Mouse (Mus musculus): ENCODE results near the gene Akap7. TPM values are rescaled to one million over a fixed set of nuclear protein-coding genes. Genes with fewer than 3 reads are reported as not detected.
A peak's percentile ranks its signal among the peaks of the same experiment; 100 is the strongest.

Akap7 gene
- total RNA-seq, 2 experiments from 2014 or later = 68.4 to 70.1 TPM

DNA sequence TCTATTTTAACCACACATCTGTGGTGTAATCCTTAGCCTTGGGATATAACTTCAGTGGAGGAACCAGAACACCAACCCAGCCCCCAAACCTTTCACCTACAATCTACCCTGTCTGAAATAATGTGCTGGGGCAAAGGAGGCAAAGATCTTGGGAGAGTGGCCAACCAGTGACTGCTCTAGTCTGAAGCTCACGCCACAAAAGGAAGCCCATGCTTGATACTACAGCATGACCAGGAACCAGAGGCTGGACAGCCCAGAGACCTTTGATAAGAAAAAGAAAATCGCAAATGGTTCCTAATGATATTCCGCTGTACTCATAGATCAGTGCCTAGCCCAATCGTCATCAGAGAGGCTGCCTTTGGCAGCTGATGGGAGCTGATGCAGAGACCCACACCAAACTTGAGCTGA is 9.4 kb downstream of the Akap7 start:
- no peak for DNase-seq (ENCODE audit: low spot score in 2 of 2)

DNA sequence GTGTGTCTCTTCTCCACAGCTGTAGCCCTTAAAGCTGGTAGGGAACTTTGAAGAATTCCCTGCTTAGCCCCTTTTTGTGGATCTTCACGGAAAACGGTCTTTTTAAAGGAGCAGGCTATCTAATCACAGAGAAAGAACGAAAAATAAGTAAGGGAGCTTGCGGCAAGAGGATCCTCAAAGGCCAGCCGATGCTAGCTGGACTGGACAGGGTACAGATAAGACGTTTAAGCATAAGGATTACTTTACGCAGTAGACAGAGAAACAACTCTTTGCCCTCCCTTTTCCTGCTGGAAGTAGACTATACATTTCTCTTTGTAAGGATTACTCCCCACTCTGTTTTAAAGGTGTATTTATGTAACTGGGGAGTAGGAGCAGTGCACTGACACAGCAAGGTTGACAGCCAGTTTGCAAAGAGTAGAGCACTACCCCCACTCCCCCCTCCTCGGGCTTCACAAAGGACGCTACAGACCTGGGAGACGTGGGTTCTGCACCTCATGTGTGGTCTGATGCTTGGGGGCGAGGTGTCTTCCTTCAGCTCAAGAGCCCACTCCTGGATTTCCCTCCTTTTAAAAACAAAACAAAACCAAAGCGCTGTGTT is 9.9 kb downstream of the Akap7 start:
- peak in 1 of 2 experiments; percentile 18 for DNase-seq (ENCODE audit: low spot score in 2 of 2)

DNA sequence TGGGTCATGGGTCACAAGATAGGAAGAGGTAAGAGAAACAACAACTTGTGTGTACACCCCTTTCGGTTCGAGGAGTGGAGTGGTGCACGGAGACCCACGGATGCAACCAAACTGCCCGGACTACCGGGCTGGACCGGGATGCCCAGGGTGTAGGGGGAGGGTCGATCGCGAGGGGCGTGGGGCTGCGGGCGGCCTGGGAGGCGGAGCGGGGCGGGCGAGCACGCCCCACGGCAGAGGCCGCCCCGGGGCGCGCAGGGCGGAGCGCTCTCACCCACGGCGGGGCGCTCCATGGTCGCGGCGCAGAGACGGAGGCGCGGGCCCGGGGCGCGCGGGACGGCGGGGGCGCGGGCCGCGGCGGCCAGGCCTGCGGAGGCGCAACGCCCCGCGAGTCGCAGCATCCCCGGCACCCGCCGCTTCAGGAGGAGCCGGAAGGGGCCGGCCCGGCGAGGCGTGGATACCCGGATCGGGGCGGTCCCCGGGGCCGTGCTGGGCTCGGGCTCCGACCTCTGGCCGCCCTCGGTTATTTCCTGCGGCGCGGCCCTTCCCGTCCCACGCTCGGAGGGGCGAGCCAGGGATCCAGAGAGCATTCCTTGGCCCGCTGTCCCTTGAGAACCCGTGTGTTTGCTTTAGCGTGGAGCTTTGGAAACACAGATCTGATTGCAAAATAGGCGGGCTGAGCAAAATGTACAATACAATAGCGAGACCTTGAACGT is 10.9 kb downstream of the Akap7 start:
- DNase-seq (ENCODE audit: low spot score in 2 of 2) = peak; percentile 74 to 88

DNA sequence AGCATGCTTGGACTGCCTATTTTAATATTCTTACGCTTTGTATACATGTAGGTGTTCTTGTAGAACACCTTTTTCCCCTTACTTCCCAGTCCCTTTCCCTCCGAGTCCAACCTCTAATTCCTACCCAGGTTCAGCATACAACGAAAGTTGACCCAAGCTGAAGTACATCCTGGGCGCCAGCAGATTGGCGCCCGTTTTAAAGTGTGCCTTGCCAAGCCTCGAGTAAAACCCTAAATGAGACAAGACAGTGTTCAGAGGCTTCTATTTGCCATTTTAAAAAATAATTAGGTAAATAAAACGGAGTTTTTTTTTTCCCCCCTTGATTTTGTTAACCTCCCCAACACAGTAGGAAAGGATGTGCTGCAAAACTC is 11.4 kb downstream of the Akap7 start:
- no peak for DNase-seq (ENCODE audit: low spot score in 2 of 2)

DNA sequence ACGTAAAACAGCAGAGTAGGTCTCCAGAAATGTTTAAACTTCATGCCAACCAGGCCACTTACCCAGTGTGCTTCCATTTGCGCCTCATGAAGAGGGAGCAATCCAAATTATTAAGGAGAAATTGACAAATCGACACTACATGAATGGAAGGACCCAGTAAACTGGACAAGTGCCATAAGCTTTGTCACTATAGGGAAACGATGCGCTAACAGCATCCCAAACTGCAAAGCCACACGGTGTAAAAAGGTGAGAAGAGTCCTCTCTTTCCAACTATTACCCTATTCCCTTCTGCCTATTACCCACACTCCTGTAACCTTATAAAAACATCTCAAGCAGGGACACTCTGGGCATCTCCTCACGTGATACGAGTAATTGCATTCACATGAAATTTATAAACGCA is 11.8 kb downstream of the Akap7 start:
- DNase-seq (ENCODE audit: low spot score in 2 of 2) = no peak

DNA sequence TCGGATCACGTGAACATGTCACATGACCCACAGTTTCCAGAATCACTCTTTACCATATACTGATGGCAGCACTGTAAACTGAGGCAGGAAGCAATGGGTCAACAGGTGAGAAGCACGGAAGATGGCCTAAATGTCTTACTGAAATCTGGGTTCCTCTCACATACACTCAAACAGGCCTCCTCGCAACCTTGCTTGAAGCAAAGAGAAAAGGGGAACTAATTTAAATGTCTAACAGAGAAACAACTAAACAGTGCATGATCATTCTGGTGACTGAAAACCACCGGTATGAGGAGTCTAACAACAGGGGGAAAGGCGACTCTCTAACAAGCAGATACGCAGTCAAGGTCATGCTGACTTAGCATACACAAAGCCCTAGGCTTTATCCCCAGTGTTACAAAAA is 12.7 kb downstream of the Akap7 start:
- DNase-seq (ENCODE audit: low spot score in 2 of 2) = no peak

DNA sequence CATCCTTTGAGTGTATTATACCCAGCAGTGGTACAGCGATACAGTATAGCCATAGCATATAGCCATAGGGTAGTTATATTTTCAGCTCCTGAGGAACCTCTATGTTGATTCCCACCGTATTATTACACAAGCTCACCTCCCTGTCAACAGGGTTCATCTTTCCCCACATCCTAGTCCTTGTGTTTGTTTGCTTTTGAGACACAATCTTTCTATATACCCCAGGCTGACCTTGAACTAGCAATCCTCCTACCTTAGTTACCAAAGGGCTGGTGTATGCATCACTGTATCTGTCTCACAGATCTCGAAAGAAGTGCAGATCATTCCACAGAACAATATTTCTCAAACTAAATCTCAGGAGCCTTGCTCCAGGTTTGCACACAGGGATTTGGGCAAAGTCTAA is 13.9 kb downstream of the Akap7 start:
- DNase-seq (ENCODE audit: low spot score in 2 of 2) = no peak

DNA sequence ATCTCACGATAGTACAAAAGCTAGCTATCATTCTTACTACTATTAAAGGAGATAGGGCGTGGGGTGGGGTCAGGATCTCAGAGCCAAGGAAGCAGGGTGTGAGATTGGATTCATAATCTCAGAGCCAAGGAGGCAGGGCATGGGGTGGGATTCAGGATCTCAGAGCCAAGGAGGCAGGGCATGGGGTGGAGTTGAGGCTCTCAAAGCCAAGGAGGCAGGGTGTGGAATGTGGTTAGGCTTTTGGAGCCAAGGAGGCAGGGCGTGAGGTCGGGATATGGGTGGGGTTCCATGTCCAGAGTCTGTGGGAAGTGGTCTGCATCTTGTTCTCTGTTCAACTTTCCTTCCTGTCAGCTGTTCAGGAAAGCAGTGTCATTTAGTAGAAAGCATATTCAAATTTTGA is 16.6 kb downstream of the Akap7 start:
- no peak for DNase-seq (ENCODE audit: low spot score in 2 of 2)

DNA sequence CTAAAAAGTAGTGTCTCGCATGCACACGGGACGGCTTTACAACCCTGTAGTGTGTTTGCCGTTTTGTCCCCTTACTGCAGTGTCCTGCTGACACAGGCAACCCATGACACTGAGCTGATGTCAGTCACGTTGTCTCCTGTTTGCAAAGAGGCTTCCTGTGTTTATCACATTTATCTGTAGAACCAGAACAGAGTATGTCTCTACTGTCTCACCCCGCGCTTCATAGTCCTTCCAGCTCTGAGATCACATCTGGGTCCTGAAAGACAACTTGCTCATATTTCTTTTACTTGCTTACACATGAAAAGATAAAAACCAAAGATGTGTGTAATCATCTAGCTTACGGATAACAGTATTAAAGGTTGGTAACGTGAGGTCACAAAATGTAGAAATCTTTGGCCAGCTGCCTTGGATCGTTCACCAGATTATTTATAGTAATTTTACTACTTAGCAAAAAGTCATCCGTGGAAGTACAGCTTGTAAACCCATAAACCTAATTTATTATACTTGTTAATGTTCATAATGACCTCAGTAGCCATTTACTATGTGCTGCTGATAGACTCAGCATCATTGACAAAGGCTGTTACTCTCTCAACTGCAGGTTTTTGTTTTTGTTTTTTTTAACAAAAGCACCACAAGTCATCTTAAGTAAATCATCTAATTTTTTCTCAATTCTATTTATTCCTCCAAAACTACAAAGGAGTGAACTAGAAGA is 22.4 kb downstream of the Akap7 start:
- no peak for DNase-seq (ENCODE audit: low spot score in 2 of 2)

DNA sequence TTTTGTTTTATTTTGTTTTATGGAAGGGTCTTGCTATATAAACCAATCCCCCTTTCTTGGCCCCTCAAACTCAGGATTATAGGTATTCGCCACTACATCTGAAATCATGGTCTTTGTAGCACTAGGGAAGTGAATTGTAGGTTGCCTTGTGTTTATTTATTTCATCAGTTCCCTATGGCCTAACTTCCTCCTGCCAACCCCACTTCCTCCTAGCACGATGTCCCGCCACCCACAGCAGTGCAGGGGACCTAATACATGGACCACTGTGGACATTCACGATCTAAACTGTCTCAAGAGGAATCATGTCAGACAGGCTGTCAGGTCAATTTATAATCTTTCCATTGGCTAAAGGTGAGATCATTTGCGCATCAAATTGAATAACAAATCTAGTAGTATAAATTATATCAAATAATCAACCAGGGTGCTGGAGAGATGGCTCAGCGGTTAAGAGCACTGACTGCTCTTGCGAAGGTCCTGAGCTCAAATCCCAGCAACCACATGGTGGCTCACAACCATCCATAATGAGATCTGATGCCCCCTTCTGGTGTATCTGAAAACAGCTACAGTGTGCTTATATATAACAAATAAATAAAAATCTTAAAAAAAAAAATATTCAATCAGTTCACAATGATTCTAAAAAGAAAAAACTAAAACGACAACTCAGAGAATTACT is 23.1 kb downstream of the Akap7 start:
- no peak for DNase-seq (ENCODE audit: low spot score in 2 of 2)

DNA sequence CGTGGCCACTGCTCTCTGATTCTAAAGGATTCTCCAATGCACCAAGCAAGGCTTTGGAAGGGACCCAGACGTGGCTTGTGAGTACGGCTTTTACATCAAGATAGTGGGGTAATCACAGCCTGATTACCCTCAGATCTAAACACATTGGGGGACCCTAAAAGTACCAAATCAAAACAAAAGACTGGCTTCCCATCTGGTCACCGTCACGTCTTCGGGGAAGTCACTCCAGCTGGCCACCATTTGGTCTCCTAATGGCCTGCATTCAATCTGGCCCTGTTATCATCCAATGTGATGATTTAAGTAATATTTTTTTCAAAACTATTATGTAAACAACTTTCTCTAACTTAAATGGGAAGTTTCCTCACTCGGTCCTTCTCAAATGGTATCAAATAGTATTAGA is 24.3 kb downstream of the Akap7 start:
- DNase-seq (ENCODE audit: low spot score in 2 of 2) = no peak

DNA sequence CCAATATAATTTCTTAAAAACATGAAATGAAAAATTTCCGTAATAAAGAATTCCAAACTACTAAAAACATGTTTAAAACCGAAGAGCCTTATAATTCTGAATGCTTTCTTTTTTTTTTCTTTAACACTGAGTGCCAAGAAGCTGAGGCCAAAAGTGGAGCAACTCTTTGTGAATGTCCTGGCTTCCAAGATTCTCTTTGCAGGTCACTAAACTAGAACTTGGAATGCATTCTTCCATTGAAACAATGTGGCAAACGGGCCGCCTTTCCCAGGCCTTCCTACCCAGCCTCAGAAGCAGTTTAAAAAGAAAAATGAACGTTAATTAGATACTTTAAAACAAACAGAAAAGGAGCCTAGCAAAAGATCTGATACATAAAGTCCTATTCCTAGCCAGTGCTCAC is 27.5 kb downstream of the Akap7 start:
- no peak for DNase-seq (ENCODE audit: low spot score in 2 of 2)

DNA sequence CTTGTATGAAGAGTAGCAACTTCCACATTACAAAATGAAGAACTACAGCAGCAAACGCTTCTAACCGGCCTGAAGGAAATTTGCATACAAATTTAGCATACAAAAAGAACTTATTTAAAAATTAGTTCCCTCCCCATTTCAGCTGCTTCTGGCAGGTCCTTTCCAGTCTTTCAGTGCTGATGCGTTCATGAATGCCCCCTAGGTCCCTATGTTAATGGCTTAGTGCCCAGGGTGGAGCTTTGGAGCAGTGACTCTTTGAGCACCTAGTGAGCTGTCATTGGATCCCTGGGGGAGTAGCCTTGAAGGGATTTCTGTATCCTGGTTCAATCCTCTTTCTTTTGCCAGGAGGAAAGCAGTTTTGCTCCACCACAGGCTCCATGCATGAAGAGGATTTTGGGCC is 28.3 kb downstream of the Akap7 start:
- DNase-seq (ENCODE audit: low spot score in 2 of 2) = no peak

DNA sequence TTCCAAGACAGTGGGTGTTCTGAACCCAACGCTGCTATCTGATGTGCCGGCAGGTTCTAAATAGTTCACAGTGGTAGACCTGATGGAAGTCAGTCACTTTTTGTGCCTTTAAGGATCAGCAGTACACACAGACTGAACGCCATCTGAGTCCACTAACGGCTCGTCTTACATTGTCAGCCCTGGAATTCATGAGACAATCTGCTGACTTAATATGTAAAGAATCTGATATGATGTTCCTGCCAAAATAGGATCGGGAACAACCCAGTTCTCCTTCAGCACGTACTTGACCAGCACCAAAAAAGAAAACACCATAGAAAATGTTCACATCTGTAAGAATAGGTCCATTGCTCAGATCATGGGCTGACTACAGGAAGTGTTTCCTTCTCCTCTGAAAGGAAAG is 32.2 kb downstream of the Akap7 start:
- no peak for DNase-seq (ENCODE audit: low spot score in 2 of 2)

DNA sequence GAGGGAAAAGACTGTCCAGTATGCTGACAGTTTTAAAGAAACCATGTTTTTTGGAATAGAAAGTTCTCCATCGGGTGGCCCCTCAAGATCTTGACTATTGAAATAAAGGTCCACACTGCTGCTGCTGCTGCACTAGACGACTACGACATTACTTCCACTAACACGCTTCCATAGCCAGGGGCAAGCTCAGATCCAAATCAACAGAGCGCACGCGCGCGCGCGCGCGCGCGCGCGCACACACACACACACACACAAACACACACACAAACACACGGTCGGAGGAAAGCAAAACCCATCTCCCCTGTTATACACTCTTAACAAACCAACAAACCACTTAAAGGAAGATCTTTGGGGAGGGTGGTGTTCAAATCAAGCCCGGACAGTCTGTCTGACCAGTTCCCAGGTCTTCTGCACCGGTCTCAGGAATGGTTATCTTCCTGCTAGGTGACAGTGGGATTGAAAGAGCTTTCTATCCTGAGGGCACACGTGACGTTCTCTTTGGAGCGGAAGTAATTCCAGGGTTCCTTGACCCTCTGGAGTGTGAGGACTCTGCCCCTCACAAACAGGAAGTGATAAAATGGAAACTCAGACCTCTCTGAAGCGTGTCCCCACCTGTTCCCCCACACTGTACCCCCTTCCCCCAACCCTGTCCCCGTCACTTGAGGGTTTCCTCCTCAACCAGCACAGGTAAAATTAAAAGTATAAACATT is 32.9 kb downstream of the Akap7 start:
- DNase-seq (ENCODE audit: low spot score in 2 of 2) = no peak

DNA sequence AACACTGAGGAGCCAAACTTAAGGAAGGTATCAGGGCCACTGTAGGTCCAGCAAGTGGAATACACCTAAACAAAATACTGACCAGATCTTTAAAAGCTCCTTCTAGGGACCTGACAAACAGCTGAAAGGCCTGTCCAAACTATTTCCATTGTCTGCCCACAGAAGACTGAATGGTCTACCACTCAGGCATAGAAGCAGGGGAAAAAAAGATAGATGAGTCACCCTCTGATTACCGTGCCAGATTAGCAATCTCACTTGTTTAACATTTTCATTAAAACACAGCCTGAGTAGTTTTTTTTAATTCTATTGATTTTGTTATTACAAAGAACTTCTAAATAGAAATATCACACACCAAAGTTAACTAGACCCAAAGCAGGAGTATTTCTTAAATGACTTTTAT is 33.9 kb downstream of the Akap7 start:
- no peak for DNase-seq (ENCODE audit: low spot score in 2 of 2)

DNA sequence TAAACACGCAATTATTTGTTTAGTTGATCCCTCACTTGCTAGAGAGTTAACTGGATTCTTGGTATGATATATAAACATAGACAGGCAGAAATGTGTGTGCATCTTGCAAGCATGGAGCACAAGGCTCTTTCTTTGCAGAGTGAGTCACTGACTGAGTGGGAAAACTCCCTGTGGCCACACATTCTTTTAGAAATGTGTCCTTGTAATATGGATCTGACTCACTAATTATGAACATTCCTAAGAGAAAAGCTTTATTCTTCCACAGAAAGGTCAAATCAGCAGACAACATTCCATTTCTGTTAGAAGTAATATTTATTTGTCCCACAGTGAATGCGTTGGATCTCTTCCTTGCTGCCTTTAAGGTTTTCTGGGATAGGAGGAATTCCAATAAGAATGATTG is 35.9 kb downstream of the Akap7 start:
- no peak for DNase-seq (ENCODE audit: low spot score in 2 of 2)

DNA sequence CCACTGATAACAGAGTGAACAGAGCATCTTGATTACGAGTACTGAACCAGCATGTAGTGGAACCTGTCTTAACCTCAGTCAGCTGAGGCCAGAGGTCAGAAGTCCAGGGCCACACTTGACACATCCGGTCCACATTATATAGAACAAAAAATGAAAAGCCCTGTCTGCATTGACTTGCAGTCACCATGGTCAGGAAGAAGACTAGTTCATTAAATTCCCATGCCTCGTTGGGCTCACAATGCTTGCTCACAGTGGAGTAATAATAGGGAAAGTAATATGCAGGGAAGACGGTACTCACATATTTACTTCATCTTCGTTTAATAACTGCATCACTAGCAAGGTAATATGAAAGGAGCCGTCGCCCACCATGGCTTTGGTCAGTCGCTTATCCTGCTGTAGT is 36.5 kb downstream of the Akap7 start:
- DNase-seq (ENCODE audit: low spot score in 2 of 2) = no peak

DNA sequence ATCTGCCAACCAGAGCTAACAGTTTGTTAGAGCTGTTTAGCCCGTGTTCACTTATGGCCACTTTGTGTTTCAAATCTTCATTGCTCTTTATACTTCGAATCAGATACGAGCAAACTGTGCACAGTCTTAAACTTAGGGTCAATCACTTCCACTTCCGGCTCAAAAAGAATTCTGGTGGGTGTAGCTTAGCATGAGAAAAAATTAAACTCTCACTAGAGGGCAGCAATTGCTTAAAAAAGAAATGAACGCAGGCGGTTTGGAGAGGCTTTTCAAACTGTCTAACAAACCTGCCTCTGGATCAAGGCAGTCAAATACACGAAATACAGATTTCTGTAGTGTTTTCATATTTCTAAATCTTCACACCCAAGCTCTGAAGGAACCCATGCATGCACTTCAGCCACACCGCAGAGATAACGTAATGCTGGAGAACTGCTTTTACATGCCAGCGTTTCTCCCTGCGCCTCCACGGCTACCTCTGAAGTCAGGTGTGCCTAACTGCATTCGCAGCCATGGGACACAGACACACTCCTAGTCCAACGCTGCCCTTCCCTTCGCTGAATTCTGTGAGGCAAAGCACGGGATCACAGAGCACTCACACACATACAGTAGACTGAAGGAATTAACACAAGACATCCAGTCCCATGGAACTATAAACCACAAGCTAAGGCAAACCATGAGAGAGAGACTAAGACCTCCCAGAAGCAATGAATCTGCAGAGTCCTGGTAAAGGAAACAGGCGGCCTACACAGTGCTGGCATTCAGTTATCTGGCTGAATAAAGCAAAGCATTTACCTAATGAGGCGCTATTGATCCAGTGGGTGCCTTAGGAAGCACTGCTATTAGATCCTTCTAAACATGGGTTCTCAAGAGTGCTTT is 39.0 kb downstream of the Akap7 start:
- peak in 1 of 2 experiments; percentile 13 for DNase-seq (ENCODE audit: low spot score in 2 of 2)

DNA sequence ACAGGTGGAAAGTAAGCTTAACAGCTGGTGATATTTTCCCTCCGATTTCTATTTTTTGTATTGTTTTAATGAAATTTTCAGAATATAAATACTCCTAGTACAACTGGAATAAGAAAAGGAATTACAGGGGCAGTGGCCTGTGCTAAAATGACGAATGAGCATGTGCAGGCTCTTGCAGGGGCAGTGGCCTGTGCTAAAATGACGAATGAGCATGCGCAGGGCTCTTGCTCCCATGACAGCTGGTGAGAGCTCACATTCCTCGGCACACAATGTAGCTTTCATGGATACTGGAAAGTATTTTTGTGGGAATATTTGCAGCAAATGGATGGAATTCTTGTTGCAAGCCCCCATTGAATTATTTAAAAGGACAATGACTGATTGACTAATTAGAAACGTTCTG is 46.5 kb downstream of the Akap7 start:
- no peak for DNase-seq (ENCODE audit: low spot score in 2 of 2)

DNA sequence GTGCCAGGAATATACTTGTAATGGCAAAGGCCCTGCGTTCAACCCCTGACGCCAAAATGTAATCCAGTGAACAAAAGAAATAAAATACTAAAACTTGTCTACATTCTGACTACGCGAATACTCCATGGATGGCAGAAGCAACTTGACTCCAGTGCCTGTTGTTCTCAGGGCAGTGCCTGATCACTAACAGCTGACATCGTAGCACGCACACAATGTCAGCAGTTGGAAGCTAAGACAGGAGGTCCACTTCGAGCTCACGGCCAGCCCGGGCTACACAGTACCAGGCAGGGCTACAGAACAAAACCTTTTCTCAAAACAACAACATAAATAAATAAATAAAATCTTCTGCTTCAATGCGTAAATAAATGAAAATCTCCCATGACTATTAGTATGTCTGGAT is 46.9 kb downstream of the Akap7 start:
- no peak for DNase-seq (ENCODE audit: low spot score in 2 of 2)

Measured in left cerebral cortex, adult 18-20 months (tissue).